18 mouse cellular contexts compared by ENCODE assay signal in the genomic region with DNA sequence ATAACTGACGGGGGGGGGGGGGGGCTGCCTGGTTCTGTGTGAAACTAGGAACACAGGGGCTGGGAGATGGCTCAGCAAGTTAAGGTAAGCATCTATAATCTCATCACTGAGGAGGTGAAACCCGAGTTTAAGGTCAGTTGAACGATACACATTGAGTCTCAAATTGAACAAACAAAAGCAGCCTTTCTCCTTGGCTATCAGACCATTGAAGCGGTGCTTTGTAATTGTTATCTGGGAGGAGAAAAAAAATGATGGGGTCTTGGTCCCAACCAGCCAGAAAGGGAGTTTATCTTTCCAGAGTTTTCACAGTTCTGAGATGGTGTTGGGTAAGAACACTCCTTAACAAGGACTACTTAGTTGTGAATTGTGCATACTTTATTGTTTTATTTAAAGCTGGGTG. TPM values are rescaled to one million over a fixed set of nuclear protein-coding genes. Genes with fewer than 3 reads are reported as not detected.
DNase-seq lines count a peak whose midpoint lies in the region; ATAC-seq and TF ChIP-seq lines count a peak whose summit lies in the region.
"Had no signal": no experiment of that assay in that cellular context is flagged by ENCODE, and none has a peak within 500 bp of the region (broad histone marks: within the 10 kb centered on the region; RNA-seq: fewer than 3 reads in every experiment).

No protein-coding gene starts in this region.

- H3K4me1 ChIP-seq in heart, embryonic 14.5 days (ENCODE audit: control insufficient read depth in 2 of 2, insufficient read depth in 2 of 2, low read length in 2 of 2): peaks cover 7 to 18% of the 10 kb centered on the region in 2 experiments; a peak in 3 of 4 replicates
- H3K4me1 ChIP-seq in lung, embryonic 15.5 days: peaks cover 14% of the 10 kb centered on the region
- H3K4me1 ChIP-seq in lung, adult 2 months (ENCODE audit: control insufficient read depth, insufficient read depth, low read length): peaks cover 6% of the 10 kb centered on the region; the same call in 1 of the 2 replicates
- H3K4me1 ChIP-seq in embryonic facial prominence, embryonic 10.5 days: peaks cover 35% of the 10 kb centered on the region
- peaks cover 29% of the 10 kb centered on the region for H3K4me1 ChIP-seq in limb, embryonic 10.5 days

- no peak overlapping the region for H3K9ac ChIP-seq in heart, embryonic 14.5 days (ENCODE audit: low read length)
- no peak overlapping the region for H3K9ac ChIP-seq in lung, embryonic 15.5 days
- H3K9ac ChIP-seq: midbrain, embryonic 15.5 days had no signal

- ATAC-seq in heart, embryonic 14.5 days (ENCODE audit: insufficient number of reproducible peaks, insufficient read depth, low FRiP score, low read depth): no peak
- no peak for ATAC-seq in lung, embryonic 15.5 days (ENCODE audit: borderline replicate concordance, extremely low read depth, low FRiP score, low TSS enrichment)
- ATAC-seq: midbrain, embryonic 15.5 days had no signal

- DNase-seq in heart, adult 18-20 months: no peak
- DNase-seq in lung, adult 2 months: no peak
- no peak for DNase-seq in embryonic facial prominence, embryonic 10.5 days (ENCODE audit: low spot score)
- no peak for DNase-seq in limb, embryonic 10.5 days (ENCODE audit: low spot score)
- no peak for DNase-seq in layer of hippocampus, adult 8-10 months (ENCODE audit: low spot score in 2 of 2)
- no peak for DNase-seq in layer of hippocampus, adult 11-12 months (ENCODE audit: low spot score)
- DNase-seq: cerebellum, adult 18-20 months; kidney, postnatal 14 days; layer of hippocampus, postnatal 36 days; right cerebral cortex, adult 18-20 months; spleen, adult 18-20 months; thymus, postnatal 25 days had no signal

- peak overlapping the region; percentile 77 for H3K4me2 ChIP-seq in heart, embryonic 14.5 days (ENCODE audit: low read length)
- H3K4me2 ChIP-seq in lung, embryonic 15.5 days: peak overlapping the region; percentile 60
- H3K4me2 ChIP-seq: midbrain, embryonic 15.5 days had no signal

- peaks cover 65% of the 10 kb centered on the region for H3K27me3 ChIP-seq in heart, embryonic 14.5 days (ENCODE audit: control insufficient read depth, insufficient read depth, low read length)
- peaks cover 74% of the 10 kb centered on the region for H3K27me3 ChIP-seq in lung, embryonic 15.5 days
- H3K27me3 ChIP-seq in embryonic facial prominence, embryonic 10.5 days (replicated peaks; ENCODE audit: low read depth, poor library complexity, severe bottlenecking): peaks cover 76% of the 10 kb centered on the region
- peaks cover 82% of the 10 kb centered on the region for H3K27me3 ChIP-seq in limb, embryonic 10.5 days (ENCODE audit: low read depth, poor library complexity, severe bottlenecking)

- no peak overlapping the region for H3K27ac ChIP-seq in heart, embryonic 14.5 days (replicated peaks in 1 of 2; ENCODE audit: control insufficient read depth in 1 of 2, insufficient read depth in 1 of 2, low read depth in 2 of 2, low read length in 2 of 2)
- H3K27ac ChIP-seq in lung, embryonic 15.5 days: no peak overlapping the region
- no peak overlapping the region for H3K27ac ChIP-seq in embryonic facial prominence, embryonic 10.5 days (replicated peaks)
- no peak overlapping the region for H3K27ac ChIP-seq in limb, embryonic 10.5 days
- H3K27ac ChIP-seq: midbrain, embryonic 15.5 days had no signal

- no peaks in the 10 kb centered on the region for H3K9me3 ChIP-seq in heart, embryonic 14.5 days (ENCODE audit: control insufficient read depth, low read length)
- no peaks in the 10 kb centered on the region for H3K9me3 ChIP-seq in lung, embryonic 15.5 days
- no peaks in the 10 kb centered on the region for H3K9me3 ChIP-seq in embryonic facial prominence, embryonic 10.5 days
- H3K9me3 ChIP-seq in limb, embryonic 10.5 days (replicated peaks): no peaks in the 10 kb centered on the region
- H3K9me3 ChIP-seq: midbrain, embryonic 15.5 days had no signal

- H3K4me3 ChIP-seq in heart, embryonic 14.5 days (ENCODE audit: control insufficient read depth in 1 of 2, insufficient read depth in 1 of 2, low read depth in 1 of 2, low read length in 2 of 2): peak overlapping the region in 1 of 2 experiments; percentile 49; a peak in 1 of 4 replicates
- H3K4me3 ChIP-seq in lung, embryonic 15.5 days: no peak overlapping the region
- no peak overlapping the region for H3K4me3 ChIP-seq in lung, adult 2 months (replicated peaks; ENCODE audit: extremely low read depth, low read depth, low read length)
- H3K4me3 ChIP-seq in embryonic facial prominence, embryonic 10.5 days: peak overlapping the region; percentile 59
- H3K4me3 ChIP-seq in limb, embryonic 10.5 days: peak overlapping the region; percentile 52
- H3K4me3 ChIP-seq: midbrain, embryonic 15.5 days had no signal

- TF ChIP-seq CTCF in lung, adult 2 months (IDR thresholded peaks at IDR 0.05; ENCODE audit: insufficient read depth, low read length): no peak

- TF ChIP-seq POLR2A in lung, adult 2 months (IDR thresholded peaks at IDR 0.05; ENCODE audit: borderline replicate concordance, extremely low read depth, low read depth, low read length): no peak

- no peaks in the 10 kb centered on the region for H3K36me3 ChIP-seq in heart, embryonic 14.5 days (ENCODE audit: control insufficient read depth, insufficient read depth, low read length)
- no peaks in the 10 kb centered on the region for H3K36me3 ChIP-seq in lung, embryonic 15.5 days
- H3K36me3 ChIP-seq in embryonic facial prominence, embryonic 10.5 days (replicated peaks): no peaks in the 10 kb centered on the region
- no peaks in the 10 kb centered on the region for H3K36me3 ChIP-seq in limb, embryonic 10.5 days
- H3K36me3 ChIP-seq: midbrain, embryonic 15.5 days had no signal

- 9% methylated on average over 4 of the region's 4 CpGs for WGBS in heart, embryonic 14.5 days
- 4% methylated on average over 4 of the region's 4 CpGs for WGBS in lung, embryonic 15.5 days
- 12% methylated on average over 4 of the region's 4 CpGs for WGBS in lung, adult 2 months
- 8% methylated on average over 4 of the region's 4 CpGs for WGBS in embryonic facial prominence, embryonic 10.5 days
- 16% methylated on average over 4 of the region's 4 CpGs for WGBS in limb, embryonic 10.5 days

RNA-seq across cellular contexts. Expression of gene Prss16, which starts 11.7 kb away (rescaled TPM):
- 0.88 TPM in 1 of 2 replicates, not detected in the other for polyA plus RNA-seq in heart, embryonic 14.5 days (2014; fragmentation: Nextera tagmentation; extraction: Ambion mirVana)
- total RNA-seq in heart, adult 18-20 months (2021): not detected
- polyA plus RNA-seq in lung, embryonic 15.5 days (2015; fragmentation: Nextera tagmentation; extraction: Ambion mirVana): 11.2 and 36.4 TPM in 2 replicates
- 0.33 and 0.34 TPM in 2 replicates for polyA plus RNA-seq in lung, adult 2 months (2012; rRNA removed)
- 0.13 and 0.54 TPM in 2 replicates for polyA plus RNA-seq in embryonic facial prominence, embryonic 10.5 days (2016; fragmentation: Nextera tagmentation; extraction: Ambion mirVana)
- polyA plus RNA-seq in limb, embryonic 10.5 days (2016; fragmentation: Nextera tagmentation; extraction: Ambion mirVana): 0.20 TPM in 1 of 2 replicates, not detected in the other
- under 1 TPM; 0.29 to 0.84 (median 0.56) TPM for total RNA-seq in layer of hippocampus, adult 8-10 months (2022)
- polyA plus RNA-seq: erythroblast, embryonic 14.5 days; midbrain, embryonic 15.5 days had no signal

RNA-seq across cellular contexts. Expression of gene Pom121l2, which starts 16.8 kb away (rescaled TPM):
- polyA plus RNA-seq in heart, embryonic 14.5 days (2014; fragmentation: Nextera tagmentation; extraction: Ambion mirVana): not detected in 2 replicates
- not detected for total RNA-seq in heart, adult 18-20 months (2021)
- 0.09 and 0.32 TPM in 2 replicates for polyA plus RNA-seq in lung, embryonic 15.5 days (2015; fragmentation: Nextera tagmentation; extraction: Ambion mirVana)
- not detected in 2 replicates for polyA plus RNA-seq in lung, adult 2 months (2012; rRNA removed)
- 0.06 TPM in 1 of 2 replicates, not detected in the other for polyA plus RNA-seq in embryonic facial prominence, embryonic 10.5 days (2016; fragmentation: Nextera tagmentation; extraction: Ambion mirVana)
- polyA plus RNA-seq in limb, embryonic 10.5 days (2016; fragmentation: Nextera tagmentation; extraction: Ambion mirVana): 0.14 and 0.28 TPM in 2 replicates
- total RNA-seq in layer of hippocampus, adult 8-10 months (2022): not detected
- total RNA-seq: layer of hippocampus, postnatal 36 days; neutrophil, adult 5-6 weeks had no signal
- polyA plus RNA-seq: erythroblast, embryonic 14.5 days; heart, postnatal 0 days; midbrain, embryonic 15.5 days had no signal

RNA-seq across cellular contexts. Expression of gene Hist1h2ah, which starts 37.5 kb away (rescaled TPM):
- 2.9 and 6.8 TPM in 2 replicates for polyA plus RNA-seq in heart, embryonic 14.5 days (2014; fragmentation: Nextera tagmentation; extraction: Ambion mirVana)
- total RNA-seq in heart, adult 18-20 months (2021): 10 to 100 TPM; 10.9 to 12.6 TPM
- polyA plus RNA-seq in lung, embryonic 15.5 days (2015; fragmentation: Nextera tagmentation; extraction: Ambion mirVana): 8.1 and 8.2 TPM in 2 replicates
- polyA plus RNA-seq in lung, adult 2 months (2012; rRNA removed): 0.87 and 1.8 TPM in 2 replicates
- 8.0 and 8.8 TPM in 2 replicates for polyA plus RNA-seq in embryonic facial prominence, embryonic 10.5 days (2016; fragmentation: Nextera tagmentation; extraction: Ambion mirVana)
- 7.3 and 8.5 TPM in 2 replicates for polyA plus RNA-seq in limb, embryonic 10.5 days (2016; fragmentation: Nextera tagmentation; extraction: Ambion mirVana)
- total RNA-seq in layer of hippocampus, adult 8-10 months (2022): 10 to 100 TPM in 3 of 4 experiments, 1 to 10 TPM in 1; 6.5 to 26.2 (median 15.2) TPM
- polyA plus RNA-seq: heart, postnatal 0 days; midbrain, embryonic 15.5 days had no signal

RNA-seq across cellular contexts. Expression of gene Hist1h2bk, which starts 37.8 kb away (rescaled TPM):
- polyA plus RNA-seq in heart, embryonic 14.5 days (2014; fragmentation: Nextera tagmentation; extraction: Ambion mirVana): 1.9 and 2.3 TPM in 2 replicates
- 10 to 100 TPM; 15.2 to 16.5 TPM for total RNA-seq in heart, adult 18-20 months (2021)
- polyA plus RNA-seq in lung, embryonic 15.5 days (2015; fragmentation: Nextera tagmentation; extraction: Ambion mirVana): 7.0 and 7.4 TPM in 2 replicates
- 0.74 and 3.1 TPM in 2 replicates for polyA plus RNA-seq in lung, adult 2 months (2012; rRNA removed)
- polyA plus RNA-seq in embryonic facial prominence, embryonic 10.5 days (2016; fragmentation: Nextera tagmentation; extraction: Ambion mirVana): 8.5 and 10.0 TPM in 2 replicates
- polyA plus RNA-seq in limb, embryonic 10.5 days (2016; fragmentation: Nextera tagmentation; extraction: Ambion mirVana): 10.3 and 11.8 TPM in 2 replicates
- total RNA-seq in layer of hippocampus, adult 8-10 months (2022): 10 to 100 TPM; 10.4 to 18.1 (median 16.5) TPM

RNA-seq across cellular contexts. Expression of gene Hist1h4i, which starts 43.3 kb away (rescaled TPM):
- 8.1 and 9.3 TPM in 2 replicates for polyA plus RNA-seq in heart, embryonic 14.5 days (2014; fragmentation: Nextera tagmentation; extraction: Ambion mirVana)
- 10 to 100 TPM; 15.0 to 20.2 TPM for total RNA-seq in heart, adult 18-20 months (2021)
- polyA plus RNA-seq in lung, embryonic 15.5 days (2015; fragmentation: Nextera tagmentation; extraction: Ambion mirVana): 27.2 and 29.1 TPM in 2 replicates
- 5.1 and 5.2 TPM in 2 replicates for polyA plus RNA-seq in lung, adult 2 months (2012; rRNA removed)
- 37.1 and 38.7 TPM in 2 replicates for polyA plus RNA-seq in embryonic facial prominence, embryonic 10.5 days (2016; fragmentation: Nextera tagmentation; extraction: Ambion mirVana)
- polyA plus RNA-seq in limb, embryonic 10.5 days (2016; fragmentation: Nextera tagmentation; extraction: Ambion mirVana): 27.4 and 36.3 TPM in 2 replicates
- 10 to 100 TPM; 55.1 to 70.7 (median 60.0) TPM for total RNA-seq in layer of hippocampus, adult 8-10 months (2022)

Comparison
In these comparisons a context has a peak if more than half of its experiments do, and no peak if none do; other contexts are left out.
1. H3K4me3 ChIP-seq: peak in embryonic facial prominence, embryonic 10.5 days (single experiment) and limb, embryonic 10.5 days (single experiment); none in lung, embryonic 15.5 days (single experiment) and lung, adult 2 months (single experiment).